Mouse (Mus musculus) testis, postnatal 10 days (tissue): ENCODE results near the gene Kctd20.

Experiments
- DNase-seq: peaks from one replicate; pipeline ENCODE4 v3.0.0; 2021; ENCODE audit warnings: low spot score

The Kctd20 gene

DNA sequence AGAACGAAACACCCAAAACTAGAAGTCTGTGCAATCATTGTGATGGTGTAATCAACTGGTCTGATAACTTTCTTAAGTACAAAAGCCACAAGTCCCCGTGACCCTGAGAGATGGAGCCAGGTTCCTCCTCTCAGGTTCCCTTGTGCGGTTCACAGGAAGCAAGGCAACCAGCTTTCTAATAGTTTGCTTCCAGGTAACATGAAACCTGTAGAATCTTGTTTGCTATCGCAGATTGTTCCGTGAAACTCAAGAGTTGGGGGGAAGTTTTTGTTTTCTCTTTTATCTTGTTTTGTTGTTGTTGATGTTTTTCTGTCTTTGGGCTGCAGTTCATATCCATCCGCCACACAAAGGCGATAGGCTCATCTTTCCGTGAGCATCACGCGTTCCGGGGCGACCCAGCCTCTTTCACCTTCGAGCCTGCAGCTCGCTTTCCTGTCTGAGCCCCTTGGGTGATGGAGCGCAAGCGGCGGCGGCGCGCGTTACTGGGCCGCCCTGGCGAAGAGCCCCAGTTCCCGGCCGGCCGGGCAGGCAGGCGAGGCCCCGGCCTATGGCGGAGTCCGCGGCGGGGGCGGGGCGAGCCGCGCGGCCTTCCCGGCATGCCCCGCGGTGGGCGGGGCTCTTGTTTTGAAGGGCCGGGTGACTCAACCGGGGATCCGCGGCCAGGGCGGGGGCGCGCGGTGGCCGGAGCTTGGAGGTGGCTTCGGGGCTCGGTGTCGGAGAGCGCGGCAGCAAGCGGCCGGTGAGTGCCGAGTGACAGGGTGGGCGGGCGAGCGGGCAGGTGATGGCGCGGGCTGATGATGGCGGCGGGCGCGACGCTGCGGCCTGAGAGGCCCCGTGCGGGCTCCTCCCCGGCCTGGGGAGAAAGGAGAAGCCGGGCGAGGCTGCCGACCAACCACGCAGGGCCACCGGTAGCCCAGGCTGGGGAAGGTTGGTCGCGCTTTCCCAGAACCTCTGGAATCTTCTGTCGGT lies at the start of gene Kctd20:
Kctd20 (plus strand) TSS at position 120 of the 969 bp plus-strand sequence.
- DNase-seq, result peak; percentile 97

DNA sequence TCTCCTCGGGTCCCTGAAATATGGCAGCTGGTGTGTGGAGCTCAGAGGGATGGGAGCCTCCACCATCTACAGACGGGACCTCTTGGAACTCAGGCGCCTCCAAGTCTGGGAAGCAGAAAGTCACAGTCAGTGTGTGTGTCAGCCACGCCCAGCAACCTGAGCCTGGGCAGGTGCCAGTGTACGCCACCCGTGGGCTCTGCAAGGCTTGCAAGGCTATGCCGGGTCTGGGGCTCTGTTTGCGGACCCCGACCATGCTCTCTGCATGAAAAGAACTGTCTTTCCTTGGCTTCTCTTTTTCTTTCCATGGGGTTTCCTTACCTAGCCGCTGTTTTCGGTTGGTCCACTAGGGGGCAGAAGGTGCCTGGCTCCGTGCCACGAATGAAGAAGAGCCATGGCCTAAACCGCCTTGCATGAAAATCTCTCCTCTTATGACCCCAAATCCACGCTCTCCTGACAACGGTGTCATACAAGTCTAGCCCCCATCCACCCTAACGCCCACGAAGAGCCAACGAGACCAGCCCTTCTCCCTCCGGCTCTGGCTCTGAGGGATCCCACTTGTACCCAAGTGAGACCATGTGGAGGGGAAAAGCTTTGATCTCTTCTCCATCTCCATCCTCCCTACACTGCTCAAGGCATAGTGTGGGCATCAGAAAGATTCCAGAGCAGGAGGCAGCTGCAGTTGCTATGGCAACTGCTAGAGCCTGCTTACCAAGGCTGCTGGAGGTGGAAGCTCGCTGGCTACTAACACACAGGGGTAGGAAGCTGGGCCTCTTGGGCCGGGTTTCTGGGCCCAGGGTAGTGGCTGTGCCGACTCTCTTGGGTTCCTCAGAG lies 47.0 kb upstream of the Kctd20 start:
- DNase-seq, result peak; percentile 85

DNA sequence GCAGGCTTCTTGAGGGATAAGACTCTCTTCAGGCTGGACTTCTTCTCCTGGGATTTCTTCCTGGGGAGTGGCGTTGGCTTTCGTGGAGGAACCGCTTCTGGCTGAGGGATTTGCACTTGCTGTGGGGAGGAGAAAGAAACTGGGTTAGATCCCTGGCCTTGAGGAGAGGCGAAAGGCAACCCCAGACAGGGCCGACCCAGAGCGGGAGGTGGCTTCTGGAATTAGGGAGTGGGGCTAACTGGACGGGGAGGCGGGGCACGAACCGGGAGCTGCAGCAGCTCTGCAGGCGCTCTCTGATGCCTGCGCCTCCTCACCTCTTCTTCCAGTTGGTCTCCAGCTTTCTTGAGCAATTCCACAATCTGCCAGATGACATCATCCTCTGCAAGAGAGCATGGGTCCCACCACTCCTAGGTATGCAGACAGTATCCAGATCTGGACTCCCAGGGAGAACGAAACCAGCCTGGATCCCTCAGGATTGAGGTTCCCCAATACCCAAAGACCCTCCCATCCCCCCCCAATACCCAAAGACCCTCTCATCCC lies 46.3 kb upstream of the Kctd20 start:
- DNase-seq, result no peak

DNA sequence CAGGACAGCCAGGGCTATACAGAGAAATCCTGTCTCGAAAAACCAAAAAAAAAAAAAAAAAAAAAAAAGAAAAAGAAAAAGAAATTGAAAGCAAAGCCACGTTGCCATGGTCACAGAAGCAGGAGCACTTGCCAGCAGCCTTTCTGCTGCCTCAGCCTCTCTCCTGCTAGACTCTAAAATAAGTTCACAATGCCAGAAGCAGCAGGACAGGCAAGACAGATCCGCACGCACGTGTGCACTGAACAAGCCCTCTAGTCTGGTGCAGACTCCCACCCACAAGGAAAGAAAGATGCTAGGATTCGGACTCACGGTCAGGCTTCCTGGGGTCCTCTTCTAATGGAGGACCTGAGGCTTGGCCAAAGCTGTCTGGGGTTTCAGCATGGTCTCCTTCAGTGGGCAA lies 43.8 kb upstream of the Kctd20 start:
- DNase-seq, result no peak

DNA sequence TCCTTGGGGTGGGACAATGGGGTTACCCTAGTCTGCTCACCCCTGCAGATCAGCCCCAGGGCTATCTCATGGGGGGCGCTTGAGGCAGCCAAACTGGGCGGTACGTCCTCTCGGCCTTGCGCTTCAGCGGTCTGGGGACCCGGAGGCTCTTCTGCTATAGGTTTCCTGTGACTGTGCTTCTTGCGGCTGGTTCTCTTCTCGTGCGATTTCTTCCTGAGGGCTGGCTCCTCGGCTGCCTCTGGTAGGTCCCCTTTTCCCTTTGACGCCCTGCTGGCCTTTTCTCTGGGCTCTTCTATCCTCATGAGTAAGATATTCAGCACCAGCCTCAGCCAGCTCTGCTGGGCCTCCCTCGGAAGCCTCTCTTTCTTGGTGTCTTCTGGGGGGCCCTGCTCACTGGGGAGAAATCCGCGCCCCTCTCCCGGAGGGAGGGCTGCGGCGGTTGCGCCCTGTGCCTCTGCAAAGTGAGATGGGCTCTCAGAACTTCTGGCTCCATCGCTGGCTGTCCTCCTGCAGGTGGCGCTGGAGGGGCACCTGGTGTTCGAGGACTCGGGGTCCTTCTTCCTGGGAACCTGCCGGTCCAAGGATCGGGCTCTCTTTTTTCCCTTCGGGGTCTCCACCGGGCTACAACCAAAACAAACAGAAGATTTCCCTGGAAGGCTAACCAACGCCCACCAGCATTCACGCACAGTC lies 42.4 kb upstream of the Kctd20 start:
- DNase-seq, result peak; percentile 90

DNA sequence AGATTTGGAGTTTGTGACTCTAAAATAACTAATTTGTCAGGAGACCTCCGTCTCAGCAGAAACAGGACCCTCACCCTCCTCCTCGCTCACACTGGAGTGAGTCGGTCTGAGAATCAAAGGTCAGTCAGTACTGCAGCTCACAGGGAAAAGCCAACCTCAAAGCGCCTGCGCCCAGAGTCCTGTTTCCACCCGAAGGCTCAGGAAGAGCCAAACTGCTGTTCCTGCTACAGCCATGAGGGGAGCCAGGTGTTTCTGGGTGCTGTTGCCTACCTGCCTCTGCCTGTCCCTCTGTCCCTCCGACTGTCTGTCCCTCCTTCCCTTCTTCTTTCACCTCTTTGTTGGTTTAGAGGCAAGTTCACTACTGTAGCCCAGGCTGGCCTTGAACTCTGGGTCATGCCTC lies 41.6 kb upstream of the Kctd20 start:
- no peak for DNase-seq

DNA sequence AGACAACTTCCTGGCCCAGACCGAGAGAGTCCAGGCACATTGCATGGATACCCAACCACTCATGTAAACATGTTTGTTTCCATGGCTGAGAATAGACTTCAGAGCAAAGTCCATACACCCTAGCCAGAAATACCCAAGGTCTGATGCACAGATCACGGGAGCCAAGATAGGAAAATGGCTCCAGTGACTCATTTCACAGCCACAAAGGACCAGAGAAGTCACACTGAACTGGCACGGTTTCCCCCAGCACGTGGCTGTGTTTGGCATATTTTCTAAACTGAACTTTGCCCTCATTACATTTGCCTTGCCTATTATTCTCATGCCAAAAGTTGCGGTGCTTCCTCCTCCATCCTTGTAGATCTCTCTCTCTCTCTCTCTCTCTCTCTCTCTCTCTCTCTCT lies 38.5 kb upstream of the Kctd20 start:
- DNase-seq, result no peak

DNA sequence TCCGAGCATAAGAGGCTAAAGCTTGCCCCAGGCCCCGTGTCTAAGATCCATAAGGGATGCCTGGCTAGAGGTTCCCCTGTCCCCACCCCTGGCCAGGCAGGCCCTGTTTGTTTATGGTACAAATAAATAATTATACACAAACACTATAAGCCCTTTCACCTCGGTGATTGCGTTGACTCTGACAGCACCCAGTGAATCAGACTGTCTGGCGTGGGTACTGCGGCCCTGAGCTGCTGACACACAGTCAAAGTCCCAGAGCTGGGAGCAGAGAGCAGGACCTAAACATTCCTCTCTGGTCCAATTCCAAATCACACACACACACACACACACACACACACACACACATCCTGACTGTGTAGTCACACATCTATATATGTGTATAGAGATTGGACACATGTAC lies 37.8 kb upstream of the Kctd20 start:
- DNase-seq, result no peak

DNA sequence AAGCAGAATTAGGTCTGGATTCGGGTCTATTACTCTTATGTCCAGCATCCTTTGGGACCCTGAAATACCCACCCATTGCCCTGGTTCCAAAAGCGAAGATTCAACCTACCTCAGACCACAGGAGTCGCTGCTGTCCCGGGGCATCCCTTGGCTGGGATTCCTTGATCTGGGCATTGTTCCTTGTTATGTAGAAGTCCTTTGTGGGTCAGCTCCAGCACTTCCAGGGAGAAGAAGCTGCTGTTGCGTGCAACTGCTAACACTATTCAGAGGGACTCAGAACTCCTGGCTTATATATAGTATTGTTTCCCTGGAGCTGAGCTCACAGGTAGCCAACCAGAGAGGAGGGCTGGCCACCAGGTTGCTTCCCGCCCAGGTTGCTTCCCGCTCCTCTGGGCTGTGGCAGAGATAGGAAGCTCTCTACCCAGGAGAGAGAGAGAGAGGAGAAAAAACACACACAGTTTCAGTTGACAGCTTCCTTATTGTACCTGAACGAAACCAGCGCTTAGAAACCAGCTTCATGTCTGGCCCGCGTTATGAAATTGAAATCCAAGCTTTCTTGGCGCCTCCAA lies 36.6 kb upstream of the Kctd20 start, which contains the start of gene 4930539E08Rik:
4930539E08Rik (minus strand) TSS at position 265 of the 569 bp plus-strand sequence.
- no peak for DNase-seq

DNA sequence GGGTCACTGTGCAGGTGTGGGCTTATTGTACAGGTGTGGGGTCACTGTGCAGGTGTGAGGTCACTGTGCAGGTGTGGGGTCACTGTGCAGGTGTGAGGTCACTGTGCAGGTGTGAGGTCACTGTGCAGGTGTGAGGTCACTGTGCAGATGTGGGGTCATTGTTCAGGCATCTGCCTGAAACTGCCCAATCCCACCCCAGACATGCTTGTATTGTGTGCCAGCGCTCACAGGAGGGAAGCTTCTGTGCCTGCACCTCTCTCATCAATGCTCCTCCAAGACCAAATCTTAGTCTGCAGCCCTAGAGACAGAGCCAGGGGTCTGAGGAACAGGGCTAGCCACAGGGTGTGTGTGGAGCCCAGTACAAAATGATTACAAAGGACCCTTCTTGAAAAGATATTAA lies 35.2 kb upstream of the Kctd20 start:
- no peak for DNase-seq

DNA sequence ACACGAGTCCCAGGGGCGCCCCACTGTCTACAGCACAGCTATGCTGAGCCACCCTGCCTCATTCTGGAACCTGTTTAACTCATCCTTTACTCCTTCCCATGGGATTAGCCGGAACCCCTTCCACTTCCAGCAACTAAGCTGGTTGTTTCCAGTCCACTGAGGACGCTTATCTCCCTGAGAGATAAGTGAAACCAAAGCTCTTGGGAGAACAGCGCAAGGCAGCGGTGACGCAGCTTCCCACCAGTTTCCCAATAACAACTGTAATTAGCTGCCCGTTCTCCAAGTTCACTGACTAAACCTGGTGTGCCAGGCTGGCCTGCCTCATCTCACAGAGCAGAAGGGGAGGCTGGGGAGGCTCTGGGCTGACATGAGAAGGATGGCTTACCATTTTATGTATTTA lies 30.7 kb upstream of the Kctd20 start:
- no peak for DNase-seq

DNA sequence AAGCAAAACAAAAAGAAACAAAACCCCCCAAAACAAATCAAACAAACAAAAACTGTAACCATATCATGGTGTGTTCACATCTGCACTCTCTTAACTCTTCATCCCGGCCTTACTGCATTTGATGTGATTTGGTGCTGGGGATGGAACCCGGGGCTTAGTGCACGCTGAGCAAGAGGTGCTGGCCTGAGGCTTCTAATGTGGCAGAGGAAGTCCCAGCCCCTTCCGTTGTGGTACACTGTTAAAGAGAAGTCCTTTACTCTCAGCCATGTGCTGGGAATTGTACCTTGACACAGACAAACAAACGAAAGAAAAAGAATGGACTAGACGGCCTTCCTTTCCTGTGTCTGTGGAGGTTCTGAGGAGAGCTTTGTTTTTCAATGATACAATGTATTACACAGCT lies 29.7 kb upstream of the Kctd20 start:
- no peak for DNase-seq

DNA sequence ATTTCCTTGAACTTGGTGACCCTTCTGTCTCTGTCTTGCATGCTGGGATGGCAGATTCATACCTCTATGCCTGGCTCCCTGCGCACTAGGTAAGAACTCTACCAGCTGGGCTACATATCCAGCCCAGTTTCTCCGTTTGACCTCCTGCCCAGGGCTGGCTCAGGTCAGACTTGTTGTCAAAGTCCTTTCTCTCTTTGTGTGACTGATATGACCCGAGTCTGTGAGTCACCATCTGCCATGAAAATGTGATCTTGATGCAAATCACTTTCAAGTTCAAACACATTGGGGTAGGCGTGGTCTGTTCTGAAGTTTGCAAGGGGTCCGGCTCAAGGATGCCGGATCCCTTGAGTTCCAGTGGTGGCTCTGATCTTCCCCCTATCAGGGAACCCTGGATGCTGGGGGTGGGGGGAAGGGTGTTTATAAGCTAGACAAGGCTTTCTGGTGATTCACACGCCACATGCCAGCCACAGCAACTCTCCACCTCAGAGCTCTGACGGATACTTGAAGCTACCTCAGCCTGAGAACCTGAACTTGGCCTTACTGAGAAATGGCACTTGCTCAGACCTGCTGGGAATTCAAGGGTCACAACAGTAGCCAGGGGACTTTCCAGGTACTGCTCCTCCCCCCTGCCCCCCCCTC lies 26.7 kb upstream of the Kctd20 start:
- DNase-seq, result peak; percentile 32

DNA sequence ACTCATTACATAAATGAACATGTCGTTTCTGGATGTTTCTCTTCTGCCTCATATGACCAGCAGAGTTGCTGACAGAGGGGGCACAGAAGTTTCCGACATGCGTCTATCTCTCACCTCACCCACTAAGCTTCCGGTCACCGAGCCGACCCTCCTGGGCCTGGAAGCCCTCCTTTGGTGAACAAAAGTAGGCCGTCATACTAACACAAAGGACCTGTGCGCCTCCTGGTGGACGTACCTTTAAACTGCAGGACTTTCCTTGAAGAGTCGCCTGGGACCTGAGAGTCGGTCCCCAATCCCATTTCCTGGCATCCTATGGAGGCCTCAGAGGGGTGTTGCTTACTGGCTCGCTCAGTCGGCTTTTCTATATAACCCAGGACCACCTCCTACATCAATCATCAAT lies 25.4 kb upstream of the Kctd20 start:
- peak; percentile 90 for DNase-seq

DNA sequence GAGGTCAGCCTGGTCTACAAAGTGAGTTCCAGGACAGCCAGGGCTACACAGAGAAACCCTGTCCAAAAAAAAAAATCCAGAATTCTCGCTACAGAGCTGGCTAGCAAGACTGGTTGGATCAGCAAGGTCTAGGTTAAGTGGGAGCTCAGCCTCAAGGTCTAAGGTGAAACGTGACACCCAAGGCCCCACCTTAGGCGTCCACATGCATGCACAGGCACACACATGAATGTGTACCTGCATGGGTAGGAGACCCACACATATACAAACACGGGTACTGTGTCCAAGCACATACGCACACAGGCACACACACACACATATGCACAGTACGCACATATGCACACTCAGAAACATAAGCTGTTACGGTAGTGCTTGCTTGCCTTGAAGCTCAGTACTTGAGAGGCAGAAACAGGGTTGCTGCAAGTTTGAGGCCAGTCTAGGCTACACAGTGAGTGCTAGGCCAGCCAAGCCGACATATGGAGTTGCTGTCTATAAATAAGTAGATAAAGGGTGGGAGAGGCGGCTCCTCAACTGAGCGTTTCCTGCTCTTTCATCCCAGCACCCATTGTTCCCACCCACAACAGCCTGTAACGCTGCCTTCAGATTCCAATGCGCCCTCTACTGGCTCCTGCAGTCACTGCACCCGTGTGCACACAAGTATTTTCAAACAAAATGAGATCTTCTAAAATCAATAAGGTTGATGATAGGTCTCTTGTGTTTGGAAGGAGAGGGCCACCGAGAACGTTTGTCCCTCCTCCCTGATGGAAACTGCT lies 24.7 kb upstream of the Kctd20 start:
- peak; percentile 72 for DNase-seq

DNA sequence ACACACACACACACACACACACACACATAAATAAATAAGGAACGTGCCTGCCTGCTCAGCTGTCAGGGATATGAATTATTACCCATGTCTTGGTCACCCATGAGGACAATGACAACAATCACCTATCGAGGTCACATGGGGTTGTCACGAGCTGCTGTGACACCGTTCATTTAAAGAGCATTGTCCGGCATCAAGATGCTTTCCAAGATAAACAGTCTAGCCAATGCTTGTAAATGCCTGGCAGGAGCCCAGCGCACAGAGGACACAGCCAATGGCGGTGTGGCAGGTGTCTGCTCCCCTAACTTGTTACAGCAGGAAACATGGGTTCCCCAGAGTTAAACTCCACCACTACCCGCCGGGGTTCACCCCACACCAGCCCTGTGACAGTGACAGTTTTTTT lies 23.7 kb upstream of the Kctd20 start:
- DNase-seq, result no peak

DNA sequence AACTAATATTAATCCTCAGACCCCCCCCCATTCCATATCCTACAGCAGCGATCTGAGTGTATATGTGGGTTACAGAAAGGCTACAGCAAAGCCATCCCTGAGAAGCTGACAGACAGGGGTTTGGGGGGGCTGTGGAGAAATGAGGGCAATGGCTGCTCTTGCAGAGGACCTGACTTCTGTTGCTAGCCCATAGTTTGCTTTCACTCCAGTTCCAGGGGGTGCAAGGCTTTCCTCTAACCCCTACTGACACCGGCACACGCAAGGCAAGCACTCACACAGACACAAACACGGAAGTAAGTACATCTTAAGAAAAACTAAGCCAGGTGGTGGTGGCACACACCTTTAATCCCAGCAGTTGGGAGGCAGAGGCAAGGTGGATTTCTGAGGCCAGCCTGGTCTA lies 22.4 kb upstream of the Kctd20 start:
- DNase-seq, result no peak

DNA sequence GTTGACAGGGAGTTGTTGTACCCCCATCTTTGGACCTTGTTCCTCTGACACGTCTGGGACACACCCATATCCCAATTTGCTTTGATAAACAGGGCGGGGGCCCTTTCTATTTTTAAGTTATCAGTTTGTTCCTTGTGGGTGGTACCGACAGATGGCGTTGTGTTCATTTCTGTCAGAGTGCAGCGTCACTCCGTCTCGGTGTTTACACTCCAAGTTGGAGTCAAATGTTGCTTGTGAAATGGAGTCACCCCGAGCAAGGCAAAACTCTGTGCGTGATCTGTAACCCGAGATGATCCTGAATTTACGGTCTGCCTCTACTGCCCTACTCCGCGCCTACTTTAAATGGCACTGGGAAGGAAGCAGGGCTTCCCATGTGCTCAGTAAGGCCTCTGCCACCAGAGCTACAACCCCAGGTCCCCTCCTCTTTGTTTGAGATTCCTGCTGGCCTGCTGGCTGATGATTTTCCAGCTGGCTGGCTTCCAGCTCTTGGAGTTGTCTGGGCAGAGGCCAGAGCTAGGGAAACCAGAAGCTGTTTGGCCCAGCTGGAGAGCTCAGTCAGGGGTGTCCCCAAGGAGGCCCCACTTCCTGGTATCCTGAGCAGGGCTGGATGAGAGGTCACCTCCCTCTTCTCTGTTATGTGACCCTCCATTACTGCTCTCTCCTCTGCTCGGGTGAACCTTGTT lies 21.2 kb upstream of the Kctd20 start:
- peak; percentile 93 for DNase-seq

DNA sequence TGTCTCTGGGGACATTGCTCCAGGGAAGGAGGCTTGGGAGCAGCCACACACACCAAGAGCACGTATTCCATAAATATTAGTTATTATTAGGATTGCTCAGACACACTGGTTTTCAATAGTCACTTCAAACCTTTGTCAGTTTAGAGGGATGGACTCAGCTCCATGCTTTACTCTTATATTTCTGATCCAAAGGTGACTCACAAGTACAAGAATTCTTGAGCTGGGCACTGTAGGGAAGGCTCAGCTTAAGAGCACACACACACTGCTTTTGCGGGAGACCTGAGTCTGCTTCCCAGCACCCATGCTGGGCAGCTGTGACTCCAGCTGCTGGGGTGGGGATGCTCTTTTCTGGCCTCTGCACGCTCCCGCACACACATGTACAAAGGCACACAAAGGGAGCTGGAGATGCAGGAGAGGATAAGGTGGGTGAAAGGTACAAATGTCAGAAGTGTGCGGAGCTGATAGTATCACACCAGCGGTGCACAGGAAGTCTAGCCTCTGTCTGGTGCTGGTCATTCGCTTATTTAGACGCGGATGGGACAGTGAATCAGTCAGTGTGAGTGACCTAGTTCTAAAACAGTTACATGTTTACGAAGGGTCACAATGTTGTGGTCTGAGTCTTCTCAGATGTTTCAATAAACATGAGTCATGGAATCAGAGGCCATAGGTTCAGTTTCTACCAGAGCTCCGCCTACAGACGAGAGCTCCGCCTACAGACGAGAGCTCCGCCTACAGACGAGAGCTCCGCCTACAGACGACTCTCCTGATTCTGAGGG lies 20.1 kb upstream of the Kctd20 start:
- no peak for DNase-seq
